9 mouse cellular contexts compared by ENCODE assay signal in genomic region chr5:66523681-66524503, GRCm38 (mm10).
DNase-seq lines count a peak whose midpoint lies in the region; ATAC-seq lines count a peak whose summit lies in the region.
"Had no signal": no experiment of that assay in that cellular context is flagged by ENCODE, and none has a peak within 500 bp of the region (broad histone marks: within the 10 kb centered on the region; RNA-seq: fewer than 3 reads in every experiment).

No protein-coding gene starts in this region.

- no peaks in the 10 kb centered on the region for H3K27me3 ChIP-seq in midbrain, embryonic 14.5 days (ENCODE audit: control insufficient read depth, insufficient read depth, low read length)
- H3K27me3 ChIP-seq in midbrain, embryonic 11.5 days (ENCODE audit: control insufficient read depth, insufficient read depth, low read length), result no peaks in the 10 kb centered on the region
- H3K27me3 ChIP-seq in heart, embryonic 15.5 days, result no peaks in the 10 kb centered on the region

- H3K27ac ChIP-seq in midbrain, embryonic 14.5 days (replicated peaks; ENCODE audit: low read depth, low read length), result no peak overlapping the region; the same call in 1 of the 2 replicates
- no peak overlapping the region for H3K27ac ChIP-seq in midbrain, embryonic 11.5 days (ENCODE audit: low read depth, low read length)
- peak overlapping the region; percentile 47 for H3K27ac ChIP-seq in heart, embryonic 15.5 days

- no peaks in the 10 kb centered on the region for H3K36me3 ChIP-seq in midbrain, embryonic 14.5 days (ENCODE audit: control insufficient read depth, insufficient read depth, low read length)
- no peaks in the 10 kb centered on the region for H3K36me3 ChIP-seq in midbrain, embryonic 11.5 days (ENCODE audit: control insufficient read depth, insufficient read depth, low read length)
- H3K36me3 ChIP-seq in heart, embryonic 15.5 days, result no peaks in the 10 kb centered on the region
- H3K36me3 ChIP-seq: G1E had no signal

- no peaks in the 10 kb centered on the region for H3K9me3 ChIP-seq in midbrain, embryonic 14.5 days (ENCODE audit: control insufficient read depth, low read length)
- H3K9me3 ChIP-seq in midbrain, embryonic 11.5 days (ENCODE audit: control insufficient read depth, low read length), result no peaks in the 10 kb centered on the region
- no peaks in the 10 kb centered on the region for H3K9me3 ChIP-seq in heart, embryonic 15.5 days (replicated peaks)

- no peak overlapping the region for H3K4me3 ChIP-seq in midbrain, embryonic 14.5 days (replicated peaks; ENCODE audit: low read depth, low read length)
- no peak overlapping the region for H3K4me3 ChIP-seq in midbrain, embryonic 11.5 days (ENCODE audit: low read depth, low read length)
- no peak overlapping the region for H3K4me3 ChIP-seq in heart, embryonic 15.5 days

- WGBS in midbrain, embryonic 14.5 days, result 57% methylated on average over 16 of the region's 16 CpGs
- WGBS in midbrain, embryonic 11.5 days, result 66% methylated on average over 16 of the region's 16 CpGs
- 40% methylated on average over 16 of the region's 16 CpGs for WGBS in heart, embryonic 15.5 days

- H3K4me2 ChIP-seq in midbrain, embryonic 14.5 days (ENCODE audit: low read length), result no peak overlapping the region
- H3K4me2 ChIP-seq in midbrain, embryonic 11.5 days, result no peak overlapping the region
- peak overlapping the region; percentile 12 for H3K4me2 ChIP-seq in heart, embryonic 15.5 days

- no peak overlapping the region for H3K9ac ChIP-seq in midbrain, embryonic 14.5 days (replicated peaks; ENCODE audit: low read length)
- no peak overlapping the region for H3K9ac ChIP-seq in midbrain, embryonic 11.5 days (ENCODE audit: low read length)
- H3K9ac ChIP-seq in heart, embryonic 15.5 days, result no peak overlapping the region

- peaks cover 22% of the 10 kb centered on the region; the same call in 1 of the 2 replicates for H3K4me1 ChIP-seq in midbrain, embryonic 14.5 days (ENCODE audit: control insufficient read depth, insufficient read depth, low read length)
- 0 out of 2 replicates have a peak, but pooled peaks cover 7% of the 10 kb centered on the region for H3K4me1 ChIP-seq in midbrain, embryonic 11.5 days (ENCODE audit: control insufficient read depth, insufficient read depth, low read length)
- peaks cover 16% of the 10 kb centered on the region for H3K4me1 ChIP-seq in heart, embryonic 15.5 days (replicated peaks)

- peak; percentile 98 for DNase-seq in heart, adult 11 months
- DNase-seq in heart, postnatal 36 days, result no peak
- DNase-seq in midbrain, embryonic 14.5 days, result peak; percentile 59
- DNase-seq in midbrain, embryonic 11.5 days (ENCODE audit: low spot score, missing footprints), result no peak
- DNase-seq in natural killer cell, adult 2 months (ENCODE audit: low spot score in 2 of 2), result peak; percentile 1 to 20
- DNase-seq in testis, postnatal 10 days (ENCODE audit: low spot score), result no peak
- DNase-seq in gastrocnemius, postnatal 10 days, result no peak

- no peak for ATAC-seq in midbrain, embryonic 14.5 days (ENCODE audit: low FRiP score, low TSS enrichment)
- ATAC-seq in midbrain, embryonic 11.5 days (ENCODE audit: low FRiP score), result no peak
- peak; percentile 66; the same call in 1 of the 2 replicates for ATAC-seq in heart, embryonic 15.5 days (replicated peaks; ENCODE audit: insufficient number of reproducible peaks, insufficient read depth, low FRiP score, low read depth)

- intact Hi-C loops in heart, postnatal 36 days (cut with DNase I), result loop anchor here (5.0 kb wide), 1 partner anchor 93 kb away; the partner anchor contains the start of gene Apbb2

Comparison
In these comparisons a context has a peak if more than half of its experiments do, and no peak if none do; other contexts are left out.
1. DNase-seq: peak in heart, adult 11 months (single experiment), midbrain, embryonic 14.5 days (single experiment) and natural killer cell, adult 2 months (2 of 2); none in heart, postnatal 36 days (0 of 2), midbrain, embryonic 11.5 days (single experiment), testis, postnatal 10 days (single experiment) and gastrocnemius, postnatal 10 days (single experiment).